Mouse (Mus musculus): ENCODE data around the gene Ywhah. TPM values are rescaled to one million over a fixed set of nuclear protein-coding genes. Genes with fewer than 3 reads are reported as not detected.

Gene Ywhah
- polyA plus RNA-seq, 1 experiment from 2014 or later, result 859 TPM

GRCm38 (mm10) chr5:33056126-33056765 is 37.6 kb downstream of the Ywhah start:
- Histone ChIP-seq H3K4me3 (ENCODE audit: inconsistent target) (no peak overlapping the region), H3K27ac (no peak overlapping the region), H3K36me3 (ENCODE audit: inconsistent target) (no peaks in the 10 kb centered on the region), H3K79me2 (ENCODE audit: inconsistent target) (no peaks in the 10 kb centered on the region)
- 74% methylated on average over 10 of the region's 10 CpGs for WGBS (ENCODE audit: missing documents)

DNA sequence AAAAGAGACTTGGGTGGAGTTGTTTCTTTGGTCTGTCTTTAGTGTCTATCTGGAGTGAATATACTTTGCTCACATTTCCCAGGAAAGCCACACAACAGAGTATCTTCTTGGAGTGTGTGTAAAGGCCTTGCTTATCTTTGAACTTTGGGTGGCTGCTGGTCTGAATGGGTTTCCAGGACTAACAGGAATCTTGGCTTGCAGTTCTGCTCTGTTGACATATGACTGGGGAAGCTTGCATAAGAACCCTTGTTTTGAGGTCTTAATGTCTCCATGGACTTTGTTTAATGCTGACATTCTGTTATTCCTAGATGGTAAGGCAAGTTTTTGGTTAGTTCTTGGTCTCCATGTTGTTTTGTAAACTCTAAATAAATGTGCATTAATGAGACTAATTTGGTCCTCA is 51.5 kb downstream of the Ywhah start:
- no peaks in the 10 kb centered on the region for H3K79me2 ChIP-seq (ENCODE audit: inconsistent target)
- no peaks in the 10 kb centered on the region for H3K36me3 ChIP-seq (ENCODE audit: inconsistent target)
- H3K4me3 ChIP-seq (ENCODE audit: inconsistent target), result no peak overlapping the region
- no peak overlapping the region for H3K27ac ChIP-seq

GRCm38 (mm10) chr5:33076490-33077191 is 58.0 kb downstream of the Ywhah start:
- WGBS (ENCODE audit: missing documents), result 83% methylated on average over 6 of the region's 6 CpGs
- Histone ChIP-seq H3K79me2 (ENCODE audit: inconsistent target) (no peaks in the 10 kb centered on the region), H3K27ac (no peak overlapping the region), H3K36me3 (ENCODE audit: inconsistent target) (no peaks in the 10 kb centered on the region), H3K4me3 (ENCODE audit: inconsistent target) (no peak overlapping the region)

Other genes with a start within 250 kb of the Ywhah start
- gene Pisd, start 233.2 kb upstream of the Ywhah start, polyA plus RNA-seq (2018), result 95.0 to 105 TPM (median 99.2 TPM) in 3 replicates
- gene Gm20671, start 191.7 kb upstream of the Ywhah start, polyA plus RNA-seq (2018), result not detected in 3 replicates
- 8.0 to 10.7 TPM (median 8.3 TPM) in 3 replicates for gene Prr14l, start 164.6 kb upstream of the Ywhah start, polyA plus RNA-seq (2018)
- 9.7 to 14.0 TPM (median 13.7 TPM) in 3 replicates for gene Depdc5, start 155.1 kb upstream of the Ywhah start, polyA plus RNA-seq (2018)
- gene Slc5a1, start 85.4 kb downstream of the Ywhah start, polyA plus RNA-seq (2018), result not detected in 3 replicates
- not detected in 3 replicates for gene Spon2, start 199.6 kb downstream of the Ywhah start, polyA plus RNA-seq (2018)